Mouse (Mus musculus): ENCODE data around the gene Caskin1. TPM values are rescaled to one million over a fixed set of nuclear protein-coding genes. Genes with fewer than 3 reads are reported as not detected.

The Caskin1 gene
- polyA plus RNA-seq, 1 experiment, result not detected

GRCm38 (mm10) chr17:24548921-24549617, 60.7 kb downstream of the Caskin1 start:
- under 1% methylated on average over 23 of the region's 23 CpGs for WGBS
- Histone ChIP-seq H3K4me3 (replicated peaks; ENCODE audit: control insufficient read depth, low read depth, low read length) (peak overlapping the region; percentile 68), H3K27ac (ENCODE audit: control insufficient read depth, insufficient read depth, low read depth, low read length, poor library complexity) (peak overlapping the region; percentile 65), H3K4me1 (ENCODE audit: control insufficient read depth, insufficient read depth, low read length) (no peaks in the 10 kb centered on the region; the same call in 1 of the 2 replicates)
- TF ChIP-seq POLR2A (IDR thresholded peaks at IDR 0.05; ENCODE audit: borderline replicate concordance, control insufficient read depth, low read depth, low read length) (no peak), CTCF (IDR thresholded peaks at IDR 0.05; ENCODE audit: control insufficient read depth, insufficient read depth, low read length) (no peak)

GRCm38 (mm10) chr17:24549618-24550415, 61.4 kb downstream of the Caskin1 start, which contains the start of gene Pkd1:
Gene Pkd1, plus strand, starts transcription at chr17:24549834.
- H3K27ac ChIP-seq (ENCODE audit: control insufficient read depth, insufficient read depth, low read depth, low read length, poor library complexity), result peak within 1 kb of the TSS; percentile 87

GRCm38 (mm10) chr17:24550416-24551049, 62.1 kb downstream of the Caskin1 start:
- TF ChIP-seq CTCF (IDR thresholded peaks at IDR 0.05; ENCODE audit: control insufficient read depth, insufficient read depth, low read length) (no peak), POLR2A (IDR thresholded peaks at IDR 0.05; ENCODE audit: borderline replicate concordance, control insufficient read depth, low read depth, low read length) (no peak)
- Histone ChIP-seq H3K4me1 (ENCODE audit: control insufficient read depth, insufficient read depth, low read length) (no peaks in the 10 kb centered on the region; the same call in 1 of the 2 replicates), H3K27ac (ENCODE audit: control insufficient read depth, insufficient read depth, low read depth, low read length, poor library complexity) (peak overlapping the region; percentile 87), H3K4me3 (replicated peaks; ENCODE audit: control insufficient read depth, low read depth, low read length) (peak overlapping the region; percentile 72)
- WGBS, result 3% methylated on average over 44 of the region's 44 CpGs

More at GRCm38 (mm10) chr17:24549618-24550415, 61.4 kb downstream of the Caskin1 start, which contains the start of gene Pkd1:
- no peaks in the 10 kb centered on the region; the same call in 1 of the 2 replicates for H3K4me1 ChIP-seq (ENCODE audit: control insufficient read depth, insufficient read depth, low read length)
- peak within 1 kb of the TSS; percentile 72 for H3K4me3 ChIP-seq (replicated peaks; ENCODE audit: control insufficient read depth, low read depth, low read length)
- TF ChIP-seq CTCF (IDR thresholded peaks at IDR 0.05; ENCODE audit: control insufficient read depth, insufficient read depth, low read length) (no peak), POLR2A (IDR thresholded peaks at IDR 0.05; ENCODE audit: borderline replicate concordance, control insufficient read depth, low read depth, low read length) (peak; percentile 95)
- WGBS, result under 1% methylated on average over 72 of the region's 72 CpGs

- WGBS, result 74% methylated on average over 3 of the region's 3 CpGs
- Histone ChIP-seq H3K4me1 (ENCODE audit: control insufficient read depth, insufficient read depth, low read length) (no peaks in the 10 kb centered on the region; the same call in 1 of the 2 replicates), H3K27ac (ENCODE audit: control insufficient read depth, insufficient read depth, low read depth, low read length, poor library complexity) (no peak overlapping the region), H3K4me3 (replicated peaks; ENCODE audit: control insufficient read depth, low read depth, low read length) (peak overlapping the region; percentile 72)
- TF ChIP-seq CTCF (IDR thresholded peaks at IDR 0.05; ENCODE audit: control insufficient read depth, insufficient read depth, low read length) (no peak), POLR2A (IDR thresholded peaks at IDR 0.05; ENCODE audit: borderline replicate concordance, control insufficient read depth, low read depth, low read length) (no peak)
Observed at GRCm38 (mm10) chr17:24551050-24551444, 62.6 kb downstream of the Caskin1 start.

GRCm38 (mm10) chr17:24557091-24557490, 68.7 kb downstream of the Caskin1 start:
- WGBS, result 91% methylated on average over 7 of the region's 7 CpGs
- TF ChIP-seq POLR2A (IDR thresholded peaks at IDR 0.05; ENCODE audit: borderline replicate concordance, control insufficient read depth, low read depth, low read length) (no peak), CTCF (IDR thresholded peaks at IDR 0.05; ENCODE audit: control insufficient read depth, insufficient read depth, low read length) (no peak)
- Histone ChIP-seq H3K4me3 (replicated peaks; ENCODE audit: control insufficient read depth, low read depth, low read length) (no peak overlapping the region), H3K27ac (ENCODE audit: control insufficient read depth, insufficient read depth, low read depth, low read length, poor library complexity) (no peak overlapping the region), H3K4me1 (ENCODE audit: control insufficient read depth, insufficient read depth, low read length) (peaks cover 2% of the 10 kb centered on the region; the same call in 1 of the 2 replicates)

Other genes starting within 250 kb of the Caskin1 start
- gene Ccnf, start 237.1 kb upstream of the Caskin1 start, polyA plus RNA-seq (2011; ENCODE audit: insufficient read depth, insufficient read length, low replicate concordance, missing spikeins), result 58.4 and 73.9 TPM in 2 replicates
- not detected in 2 replicates for gene Abca17, start 137.5 kb upstream of the Caskin1 start, polyA plus RNA-seq (2011; ENCODE audit: insufficient read depth, insufficient read length, low replicate concordance, missing spikeins)
- 18.6 and 36.5 TPM in 2 replicates for gene Abca3, start 136.7 kb upstream of the Caskin1 start, polyA plus RNA-seq (2011; ENCODE audit: insufficient read depth, insufficient read length, low replicate concordance, missing spikeins)
- 53.5 and 73.6 TPM in 2 replicates for gene Rnps1, start 74.0 kb upstream of the Caskin1 start, polyA plus RNA-seq (2011; ENCODE audit: insufficient read depth, insufficient read length, low replicate concordance, missing spikeins)
- gene Eci1, start 62.0 kb upstream of the Caskin1 start, polyA plus RNA-seq (2011; ENCODE audit: insufficient read depth, insufficient read length, low replicate concordance, missing spikeins), result 10.7 and 11.8 TPM in 2 replicates
- gene Dnase1l2, start 45.5 kb upstream of the Caskin1 start, polyA plus RNA-seq (2011; ENCODE audit: insufficient read depth, insufficient read length, low replicate concordance, missing spikeins), result 5.0 and 21.3 TPM in 2 replicates
- gene E4f1, start 18.3 kb upstream of the Caskin1 start, polyA plus RNA-seq (2011; ENCODE audit: insufficient read depth, insufficient read length, low replicate concordance, missing spikeins), result 34.5 and 70.1 TPM in 2 replicates
- gene Pgp, start 18.2 kb upstream of the Caskin1 start, polyA plus RNA-seq (2011; ENCODE audit: insufficient read depth, insufficient read length, low replicate concordance, missing spikeins), result 33.0 and 34.7 TPM in 2 replicates
- 3.3 TPM in 1 of 2 replicates, not detected in the other for gene Bricd5, start 14.7 kb upstream of the Caskin1 start, polyA plus RNA-seq (2011; ENCODE audit: insufficient read depth, insufficient read length, low replicate concordance, missing spikeins)
- 9.8 and 22.9 TPM in 2 replicates for gene Mlst8, start 9.5 kb upstream of the Caskin1 start, polyA plus RNA-seq (2011; ENCODE audit: insufficient read depth, insufficient read length, low replicate concordance, missing spikeins)
- gene Traf7, start 39.3 kb downstream of the Caskin1 start, polyA plus RNA-seq (2011; ENCODE audit: insufficient read depth, insufficient read length, low replicate concordance, missing spikeins), result 79.2 and 108 TPM in 2 replicates
- not detected in 2 replicates for gene Rab26, start 45.6 kb downstream of the Caskin1 start, polyA plus RNA-seq (2011; ENCODE audit: insufficient read depth, insufficient read length, low replicate concordance, missing spikeins)
- gene Pkd1, start 61.2 kb downstream of the Caskin1 start, polyA plus RNA-seq (2011; ENCODE audit: insufficient read depth, insufficient read length, low replicate concordance, missing spikeins), result 10.4 and 17.9 TPM in 2 replicates
- 38.1 and 92.1 TPM in 2 replicates for gene Tsc2, start 144.0 kb downstream of the Caskin1 start, polyA plus RNA-seq (2011; ENCODE audit: insufficient read depth, insufficient read length, low replicate concordance, missing spikeins)
- gene Nthl1, start 144.1 kb downstream of the Caskin1 start, polyA plus RNA-seq (2011; ENCODE audit: insufficient read depth, insufficient read length, low replicate concordance, missing spikeins), result 4.6 and 6.5 TPM in 2 replicates
- 5.2 and 5.9 TPM in 2 replicates for gene Slc9a3r2, start 161.7 kb downstream of the Caskin1 start, polyA plus RNA-seq (2011; ENCODE audit: insufficient read depth, insufficient read length, low replicate concordance, missing spikeins)
- gene Npw, start 169.9 kb downstream of the Caskin1 start, polyA plus RNA-seq (2011; ENCODE audit: insufficient read depth, insufficient read length, low replicate concordance, missing spikeins), result not detected in 2 replicates
- 19.6 and 29.3 TPM in 2 replicates for gene Zfp598, start 181.1 kb downstream of the Caskin1 start, polyA plus RNA-seq (2011; ENCODE audit: insufficient read depth, insufficient read length, low replicate concordance, missing spikeins)
- not detected in 2 replicates for gene Syngr3, start 201.4 kb downstream of the Caskin1 start, polyA plus RNA-seq (2011; ENCODE audit: insufficient read depth, insufficient read length, low replicate concordance, missing spikeins)
- 19.3 and 42.9 TPM in 2 replicates for gene Gfer, start 207.6 kb downstream of the Caskin1 start, polyA plus RNA-seq (2011; ENCODE audit: insufficient read depth, insufficient read length, low replicate concordance, missing spikeins)
- 2.1 and 2.5 TPM in 2 replicates for gene Noxo1, start 207.6 kb downstream of the Caskin1 start, polyA plus RNA-seq (2011; ENCODE audit: insufficient read depth, insufficient read length, low replicate concordance, missing spikeins)
- 19.4 and 28.1 TPM in 2 replicates for gene Tbl3, start 219.1 kb downstream of the Caskin1 start, polyA plus RNA-seq (2011; ENCODE audit: insufficient read depth, insufficient read length, low replicate concordance, missing spikeins)
- gene Rnf151, start 229.5 kb downstream of the Caskin1 start, polyA plus RNA-seq (2011; ENCODE audit: insufficient read depth, insufficient read length, low replicate concordance, missing spikeins), result not detected in 2 replicates
- gene Rps2, start 229.5 kb downstream of the Caskin1 start, polyA plus RNA-seq (2011; ENCODE audit: insufficient read depth, insufficient read length, low replicate concordance, missing spikeins), result 828 and 1,146 TPM in 2 replicates
- gene Ndufb10, start 235.9 kb downstream of the Caskin1 start, polyA plus RNA-seq (2011; ENCODE audit: insufficient read depth, insufficient read length, low replicate concordance, missing spikeins), result 150 and 172 TPM in 2 replicates
- 2.5 TPM in 1 of 2 replicates, not detected in the other for gene Rpl3l, start 239.2 kb downstream of the Caskin1 start, polyA plus RNA-seq (2011; ENCODE audit: insufficient read depth, insufficient read length, low replicate concordance, missing spikeins)
- gene Msrb1, start 248.0 kb downstream of the Caskin1 start, polyA plus RNA-seq (2011; ENCODE audit: insufficient read depth, insufficient read length, low replicate concordance, missing spikeins), result 106 and 309 TPM in 2 replicates